Mouse (Mus musculus) brain, embryonic 18.5 days (tissue): ENCODE results near the gene Ms4a5.
"Not testable (repeated sequence)": the region's sequence is repeated elsewhere in the genome, so short reads cannot be mapped to it uniquely, and the experiment has no call there.

Experiments used
- DNase-seq: peaks from one replicate; pipeline ENCODE4 v3.0.0-alpha.2; 2012; ENCODE audit warnings: low read depth, low spot score

The Ms4a5 gene

DNA sequence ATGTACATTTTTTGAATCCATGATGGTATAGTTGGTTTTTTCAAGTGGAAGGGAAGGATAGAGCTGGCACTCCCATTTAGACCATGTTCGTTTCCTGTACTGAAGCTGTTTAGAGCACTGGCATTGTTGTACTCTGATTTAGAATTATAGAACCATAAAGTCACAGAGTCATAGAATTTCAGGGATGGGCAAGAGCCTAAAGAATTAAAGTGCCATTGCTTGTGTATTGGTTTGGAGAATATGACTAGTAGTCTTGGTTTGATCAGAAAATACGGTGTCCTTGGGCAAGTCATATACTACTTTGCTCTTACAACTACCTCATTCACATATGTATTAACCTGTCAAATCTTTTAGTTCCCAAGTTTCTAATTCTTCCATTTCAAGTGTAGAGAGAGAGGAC is at the start of gene Ms4a5:
Ms4a5 (minus strand) TSS at position 101 of the 400 bp plus-strand sequence.
- no peak for DNase-seq

DNA sequence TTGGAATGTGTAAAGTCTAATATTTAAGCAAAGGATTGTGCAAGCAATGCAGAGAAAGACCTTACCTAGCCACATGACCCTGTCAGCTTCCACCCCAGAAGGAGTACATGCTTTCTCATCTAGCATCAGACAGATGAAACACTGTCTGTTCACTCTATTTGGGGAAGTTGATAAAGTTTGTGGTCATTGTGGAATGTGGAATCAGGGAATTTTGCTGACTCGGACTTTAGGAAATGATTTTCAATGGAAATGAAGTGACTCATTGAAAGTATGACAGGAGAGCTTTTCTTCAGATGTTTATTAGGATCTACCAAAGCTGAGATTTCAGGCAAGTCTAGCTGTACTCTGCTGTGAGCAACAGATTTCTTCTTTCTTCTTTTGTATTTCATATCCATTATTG is 37.5 kb upstream of the Ms4a5 start:
- DNase-seq = no peak

DNA sequence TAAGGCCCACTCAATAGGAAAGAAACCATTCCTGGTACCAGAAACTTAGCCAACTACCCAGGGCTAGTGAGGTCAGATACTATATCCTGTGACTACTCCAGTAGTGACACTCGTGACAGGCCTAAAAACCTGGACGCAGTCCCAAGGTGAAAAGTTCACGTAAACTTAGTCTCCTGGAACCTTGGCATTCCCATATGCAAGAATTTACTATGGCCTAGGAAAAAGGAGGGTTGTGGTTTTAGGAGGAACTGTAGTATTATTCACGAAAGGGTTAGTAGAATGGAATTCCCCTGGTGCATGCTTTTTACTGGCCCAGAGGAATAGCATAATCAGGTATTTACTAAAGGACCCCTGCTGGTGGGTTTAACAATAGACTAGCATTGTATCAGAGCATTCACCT is 33.1 kb upstream of the Ms4a5 start:
- no peak for DNase-seq

DNA sequence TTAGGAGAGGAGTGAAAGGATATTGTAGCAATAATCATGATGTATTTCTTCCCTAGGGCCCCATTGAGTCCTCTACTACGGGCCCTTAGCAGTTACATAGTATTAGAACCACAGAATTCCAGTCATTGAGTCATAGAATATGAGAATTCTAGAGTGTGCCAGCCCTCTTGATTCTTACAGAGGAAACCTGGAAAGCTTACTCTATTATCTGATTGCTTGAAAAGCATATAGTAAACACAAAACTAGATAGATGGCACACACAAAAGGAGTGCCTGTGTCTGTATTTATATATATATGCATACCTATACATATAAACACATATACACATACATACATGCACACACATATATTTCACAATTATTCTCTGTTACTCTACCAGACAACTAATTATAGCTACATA is 30.7 kb upstream of the Ms4a5 start, which contains the start of gene Ms4a14:
Ms4a14 (minus strand) TSS at position 101 of the 400 bp plus-strand sequence.
- no peak for DNase-seq

DNA sequence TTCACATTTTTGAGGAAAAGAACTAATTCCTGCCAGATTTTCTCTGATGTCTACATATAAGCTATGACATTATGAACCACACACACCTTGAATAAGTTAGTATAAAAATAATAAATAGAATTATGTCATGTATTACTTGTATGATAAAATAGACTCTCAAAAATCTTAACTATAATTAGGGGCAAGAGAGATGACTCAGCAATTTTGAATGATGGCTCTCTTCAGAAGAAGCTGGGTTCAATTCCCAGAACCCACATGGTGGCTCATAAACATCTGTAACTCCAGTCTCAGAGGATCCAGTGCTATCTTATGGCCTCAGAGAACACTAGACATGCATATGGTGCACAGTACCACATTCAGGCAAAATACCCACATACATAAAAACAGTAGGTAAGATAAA is 25.2 kb upstream of the Ms4a5 start:
- DNase-seq = no peak

DNA sequence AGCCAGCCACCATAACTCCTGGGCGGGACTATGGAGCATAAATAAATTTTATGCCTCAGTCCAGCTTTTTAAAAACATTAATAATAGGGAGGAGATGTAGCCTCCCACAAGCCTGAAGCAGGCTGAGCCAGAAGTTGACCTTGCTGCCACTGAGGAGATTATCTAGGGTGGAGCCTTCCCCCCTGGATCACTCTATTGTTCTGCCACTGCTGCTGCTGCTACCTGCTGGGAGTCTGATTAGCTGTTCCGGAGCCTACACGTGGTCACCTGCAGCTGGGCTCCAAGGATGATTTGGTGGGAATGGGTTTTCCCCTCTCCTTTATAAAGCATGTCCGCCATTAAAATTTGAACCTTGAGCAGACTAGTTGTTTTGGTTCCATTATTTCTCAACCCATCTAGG is 15.9 kb upstream of the Ms4a5 start:
- not testable (repeated sequence) for DNase-seq

DNA sequence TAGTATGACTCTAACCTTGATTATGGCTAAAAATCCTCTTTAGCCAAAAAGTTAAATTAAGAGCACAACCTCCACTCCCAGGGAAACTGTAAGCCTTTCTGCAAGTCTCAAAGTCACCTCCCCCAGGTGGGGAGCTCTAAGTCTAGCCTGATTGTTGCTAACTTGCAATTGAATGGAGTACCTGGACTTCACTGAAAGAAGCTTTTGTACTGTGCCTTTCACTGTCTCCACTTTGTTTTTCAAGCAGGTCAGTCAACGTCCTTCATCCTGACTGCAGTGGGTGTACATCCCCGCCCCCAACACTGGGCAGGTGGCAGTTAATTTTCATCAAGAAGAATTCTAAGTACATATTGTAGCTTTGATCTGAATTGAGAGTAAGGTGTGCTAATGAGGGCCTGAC is 15.3 kb upstream of the Ms4a5 start:
- DNase-seq = no peak

DNA sequence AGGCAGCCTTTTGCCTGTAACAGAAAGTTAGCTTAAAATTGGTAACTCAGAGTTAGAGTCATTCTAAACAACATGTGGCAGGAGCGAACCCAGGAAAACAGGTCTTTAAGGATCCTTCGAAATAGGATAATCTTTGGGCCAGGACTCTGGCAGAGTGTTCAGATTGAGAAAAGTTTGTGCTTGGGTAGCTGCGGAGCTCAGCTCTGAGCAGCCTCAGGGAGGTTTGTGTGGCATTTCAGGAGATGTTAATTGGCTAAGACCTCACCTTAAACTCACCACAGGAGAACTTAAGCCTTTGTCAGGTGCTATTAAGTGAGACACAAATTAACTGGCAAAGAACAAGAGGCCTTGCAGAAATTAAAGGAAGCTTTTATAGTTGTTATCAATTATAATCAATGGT is 9.9 kb upstream of the Ms4a5 start:
- not testable (repeated sequence) for DNase-seq

DNA sequence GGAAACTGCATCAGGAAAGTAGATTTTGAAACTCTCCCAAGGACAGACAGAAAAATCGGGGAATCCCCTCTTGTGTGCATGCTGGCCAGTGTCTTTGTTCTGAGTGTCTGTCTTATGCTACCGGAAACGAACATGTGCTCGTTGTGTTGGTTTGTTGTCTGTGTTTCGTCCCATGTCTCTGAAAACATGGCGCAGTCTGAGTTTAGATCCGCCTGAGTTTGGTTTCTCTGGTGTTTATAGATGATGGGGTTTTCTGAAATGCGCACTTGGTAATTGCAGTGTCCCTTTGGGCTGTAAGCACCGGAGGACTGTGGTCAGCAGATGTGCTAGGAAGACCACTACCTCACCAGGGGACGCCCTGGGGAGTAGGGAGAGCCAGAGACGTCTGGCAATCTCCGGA is 9.3 kb upstream of the Ms4a5 start:
- no peak for DNase-seq

DNA sequence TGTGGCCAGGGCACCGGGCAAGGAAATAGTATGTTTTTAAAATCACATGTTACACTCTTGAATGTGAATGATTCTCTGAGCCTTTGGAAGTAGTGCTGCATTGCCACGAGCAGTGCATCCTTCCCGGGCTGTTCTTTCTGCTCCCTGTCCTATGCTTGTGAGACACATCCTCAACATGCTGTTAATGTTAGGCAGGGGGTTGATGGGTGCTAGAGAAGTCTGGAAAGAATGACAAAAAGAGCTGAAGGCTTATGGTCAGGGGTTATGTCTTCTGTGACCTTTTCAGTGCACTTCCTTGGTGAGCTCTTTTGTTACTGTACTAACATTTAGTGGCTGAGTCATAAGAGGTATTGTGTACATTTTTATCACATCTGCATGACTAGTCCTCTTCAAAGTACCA is 3.5 kb downstream of the Ms4a5 start:
- DNase-seq = no peak

DNA sequence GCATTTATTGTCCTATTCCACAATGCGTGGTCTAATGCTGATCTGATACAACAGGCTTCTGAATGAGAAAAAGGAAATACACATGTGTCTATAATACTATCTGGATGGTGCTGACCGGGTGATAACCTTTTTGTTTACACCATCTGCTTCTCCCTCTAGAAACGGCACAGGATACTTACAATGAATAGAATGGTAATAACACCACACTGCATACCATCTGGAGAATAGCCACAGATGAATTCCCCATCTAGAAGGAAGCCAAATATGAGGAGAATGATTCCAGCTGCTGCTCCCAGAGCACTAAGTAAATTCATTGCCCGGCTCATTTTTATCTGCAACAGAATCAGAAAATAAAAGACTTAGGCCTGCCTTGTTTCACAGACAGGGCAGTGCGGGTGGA is 7.2 kb downstream of the Ms4a5 start:
- no peak for DNase-seq

DNA sequence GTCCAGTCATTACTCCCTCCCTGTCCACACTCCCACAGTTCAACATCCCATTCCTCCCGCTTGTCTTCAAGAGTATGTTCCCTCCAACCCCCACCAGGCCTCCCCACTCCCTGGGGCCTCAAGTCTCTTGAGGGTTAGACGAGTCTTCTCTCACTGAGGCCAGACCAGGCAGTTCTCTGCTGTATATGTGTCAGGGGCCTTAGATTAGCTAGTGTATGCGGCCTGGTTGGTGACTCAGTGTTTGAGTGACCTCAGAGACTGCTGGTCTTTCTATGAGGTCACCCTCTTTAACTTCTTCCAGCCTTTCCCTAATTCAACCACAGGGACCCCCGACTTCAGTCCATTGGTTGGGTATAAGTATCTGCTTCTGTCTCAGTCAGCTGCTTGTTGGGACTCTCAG is 16.7 kb downstream of the Ms4a5 start:
- DNase-seq = no peak

DNA sequence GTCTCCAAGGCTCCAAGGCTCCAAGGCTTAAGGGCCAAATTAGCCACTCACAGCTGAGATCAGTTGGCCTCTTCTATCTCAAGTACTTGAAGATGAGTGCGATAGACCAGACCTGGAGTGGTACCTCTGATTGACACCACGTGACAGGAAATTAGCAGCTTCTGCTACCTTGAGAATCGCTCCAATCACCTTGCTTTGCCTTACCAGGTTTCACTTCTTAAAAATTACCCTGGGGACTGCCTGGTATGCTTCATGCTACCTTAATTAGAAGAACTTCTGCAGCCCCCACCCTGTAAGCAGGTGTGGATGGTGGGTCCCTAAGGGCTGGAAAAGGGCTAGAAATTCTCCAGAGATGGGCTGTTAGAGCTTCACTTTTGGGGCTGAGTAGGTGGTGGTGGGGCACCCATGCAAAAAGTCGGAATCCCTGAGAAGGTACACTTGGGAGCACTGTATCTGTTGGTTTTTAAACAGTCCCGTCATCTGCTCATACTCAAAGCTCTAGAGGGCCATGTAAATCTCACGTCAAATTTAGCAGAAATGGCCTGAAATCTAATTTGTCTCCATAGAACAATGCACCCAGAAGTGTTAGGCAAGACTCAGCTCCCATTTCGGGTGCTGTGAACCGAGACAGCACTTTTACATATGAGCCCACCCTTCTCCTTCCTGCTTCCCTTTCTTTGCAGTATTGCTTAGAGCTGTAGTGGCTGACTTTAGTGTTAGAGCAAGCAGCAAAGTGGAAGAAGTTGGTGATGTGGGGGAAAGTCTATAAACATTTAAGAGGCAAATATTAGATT is 17.4 kb downstream of the Ms4a5 start, which contains the start of gene Ms4a1:
Ms4a1 (minus strand) TSS at position 190 of the 794 bp plus-strand sequence.
- no peak for DNase-seq

DNA sequence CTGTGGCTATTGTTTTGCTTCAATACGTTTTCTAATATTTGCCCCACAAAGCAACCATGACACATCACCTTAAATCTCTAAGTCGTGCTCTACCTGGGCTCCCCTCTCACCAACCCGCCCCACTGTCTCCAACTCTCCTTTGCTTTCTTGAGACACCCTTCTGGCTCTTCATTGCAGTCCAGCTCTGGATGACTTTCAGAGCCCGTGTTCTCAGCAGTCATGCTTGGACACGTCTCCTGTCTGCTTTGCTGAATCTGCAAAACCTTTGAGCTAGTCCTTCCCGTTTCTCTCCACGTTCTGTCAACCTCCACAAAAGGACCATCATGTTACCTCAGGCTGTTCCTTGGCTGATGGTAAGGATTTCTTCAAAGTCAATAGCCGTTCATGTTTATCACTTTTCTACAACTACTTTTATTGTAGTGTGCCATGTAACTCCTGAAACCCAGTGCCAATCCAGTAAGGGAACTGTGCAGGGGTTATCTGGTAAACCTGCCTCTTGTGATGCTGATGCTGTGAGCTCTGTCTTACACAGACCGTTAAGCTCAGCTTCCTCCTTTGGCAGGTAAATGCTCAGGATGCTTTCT is 19.0 kb downstream of the Ms4a5 start:
- no peak for DNase-seq

DNA sequence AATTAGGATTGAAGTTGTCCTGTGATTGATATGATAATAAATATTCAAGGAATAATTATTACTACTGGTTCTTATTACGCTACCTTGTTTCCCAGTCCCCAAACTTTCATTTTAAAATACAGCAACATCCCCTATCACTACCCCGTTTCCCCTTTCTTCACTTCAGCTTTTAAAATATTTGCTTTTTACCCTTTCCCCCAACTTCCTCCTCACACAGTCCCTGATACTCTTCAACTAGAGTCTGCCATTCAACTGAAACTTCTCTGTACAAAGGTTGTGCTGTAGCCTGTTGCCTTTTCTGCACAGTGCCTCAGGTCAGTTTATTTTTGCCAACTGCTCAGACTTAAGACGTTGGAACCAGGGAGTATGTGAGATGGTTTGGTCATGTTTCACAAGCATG is 20.1 kb downstream of the Ms4a5 start:
- DNase-seq = no peak

DNA sequence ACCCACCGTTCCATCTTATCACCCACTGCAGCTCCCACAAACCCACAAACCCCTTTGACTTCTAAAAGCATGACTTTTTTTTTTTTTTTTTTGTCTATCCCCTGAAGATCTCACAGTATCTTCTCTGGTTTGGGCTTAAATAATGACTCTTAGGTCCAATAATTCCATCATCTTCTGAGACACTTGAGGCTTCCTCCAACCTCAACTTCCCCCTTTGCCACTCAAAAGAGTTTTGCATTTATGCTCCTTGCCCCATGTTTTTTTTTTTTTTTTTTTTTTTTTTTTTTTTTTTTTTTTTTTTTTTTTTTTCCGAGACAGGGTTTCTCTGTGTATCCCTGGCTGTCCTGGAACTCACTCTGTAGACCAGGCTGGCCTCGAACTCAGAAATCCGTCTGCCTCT is 20.7 kb downstream of the Ms4a5 start:
- not testable (repeated sequence) for DNase-seq

DNA sequence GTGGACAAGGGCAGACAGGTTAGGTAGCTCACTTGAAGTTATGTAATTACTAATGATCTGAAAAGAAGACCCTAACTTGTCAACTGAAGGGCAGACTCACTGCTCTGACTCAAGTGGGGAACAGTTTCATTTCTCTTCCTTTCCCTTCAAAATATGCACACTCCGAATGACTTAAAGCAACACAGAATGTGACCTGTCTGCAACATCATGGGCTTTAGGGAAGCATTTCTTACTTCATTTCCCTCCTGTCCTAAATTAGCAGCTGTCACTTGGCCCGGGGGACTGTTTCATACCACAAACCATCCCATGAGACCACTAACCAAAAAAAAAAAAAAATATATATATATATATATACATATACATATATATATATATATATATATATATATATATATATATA is 22.2 kb downstream of the Ms4a5 start:
- no peak for DNase-seq

DNA sequence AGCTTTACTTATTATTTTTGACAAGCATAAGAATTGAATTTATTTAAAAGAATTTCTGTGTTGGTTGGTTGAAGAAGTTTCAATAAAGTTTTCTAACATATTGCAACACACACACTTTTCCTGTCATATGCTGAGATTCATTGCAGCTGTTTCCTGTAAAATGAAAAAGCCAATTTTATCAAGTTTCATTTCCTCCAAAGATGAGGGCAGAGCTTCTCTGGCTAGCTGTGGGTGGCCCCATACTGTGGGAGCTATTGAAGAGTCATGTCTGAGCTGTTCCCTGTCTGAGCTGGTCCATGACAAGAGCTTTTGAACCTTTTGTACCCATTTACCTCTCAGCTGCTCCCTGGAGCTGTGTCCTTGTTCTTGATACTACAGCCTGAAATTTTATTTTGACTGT is 39.4 kb downstream of the Ms4a5 start:
- DNase-seq = no peak

DNA sequence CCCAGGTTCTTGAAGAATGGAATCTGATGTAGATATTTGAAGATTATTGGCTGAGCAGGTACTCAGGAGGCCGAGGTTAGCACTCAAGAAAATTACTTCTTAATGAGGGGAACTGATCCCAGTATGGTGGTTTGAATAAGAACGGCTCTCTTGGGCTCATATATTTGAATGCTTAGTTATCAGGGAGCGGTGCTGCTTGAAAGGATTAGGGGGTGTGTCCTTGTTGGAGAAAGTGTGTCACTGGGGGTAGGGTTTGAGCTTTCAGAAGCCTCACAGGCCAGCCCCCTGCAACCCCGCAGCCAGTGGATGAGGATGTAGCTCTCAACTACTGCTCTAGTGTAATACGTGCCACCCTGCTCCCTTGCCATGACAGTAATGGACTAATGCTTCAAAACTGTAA is 41.1 kb downstream of the Ms4a5 start:
- no peak for DNase-seq

DNA sequence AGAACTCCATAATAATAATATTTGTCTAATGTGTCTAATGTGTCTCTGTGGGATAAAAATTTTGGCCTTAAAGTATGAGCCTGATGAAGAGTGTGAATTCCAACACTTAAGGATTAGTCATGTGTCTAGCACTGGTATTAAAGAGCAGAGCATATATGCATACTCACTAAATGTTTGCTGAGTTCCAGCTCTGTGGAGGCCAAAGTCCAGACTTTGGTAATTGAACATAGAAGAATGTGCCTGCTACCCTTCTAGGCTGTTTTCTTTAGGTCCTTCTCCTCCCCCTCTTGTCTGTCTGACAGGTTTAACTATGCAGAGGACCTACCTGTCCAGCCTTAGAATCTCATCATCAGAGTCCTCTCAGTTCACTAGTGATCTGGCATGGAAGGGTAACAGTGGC is 47.9 kb downstream of the Ms4a5 start:
- no peak for DNase-seq

DNA sequence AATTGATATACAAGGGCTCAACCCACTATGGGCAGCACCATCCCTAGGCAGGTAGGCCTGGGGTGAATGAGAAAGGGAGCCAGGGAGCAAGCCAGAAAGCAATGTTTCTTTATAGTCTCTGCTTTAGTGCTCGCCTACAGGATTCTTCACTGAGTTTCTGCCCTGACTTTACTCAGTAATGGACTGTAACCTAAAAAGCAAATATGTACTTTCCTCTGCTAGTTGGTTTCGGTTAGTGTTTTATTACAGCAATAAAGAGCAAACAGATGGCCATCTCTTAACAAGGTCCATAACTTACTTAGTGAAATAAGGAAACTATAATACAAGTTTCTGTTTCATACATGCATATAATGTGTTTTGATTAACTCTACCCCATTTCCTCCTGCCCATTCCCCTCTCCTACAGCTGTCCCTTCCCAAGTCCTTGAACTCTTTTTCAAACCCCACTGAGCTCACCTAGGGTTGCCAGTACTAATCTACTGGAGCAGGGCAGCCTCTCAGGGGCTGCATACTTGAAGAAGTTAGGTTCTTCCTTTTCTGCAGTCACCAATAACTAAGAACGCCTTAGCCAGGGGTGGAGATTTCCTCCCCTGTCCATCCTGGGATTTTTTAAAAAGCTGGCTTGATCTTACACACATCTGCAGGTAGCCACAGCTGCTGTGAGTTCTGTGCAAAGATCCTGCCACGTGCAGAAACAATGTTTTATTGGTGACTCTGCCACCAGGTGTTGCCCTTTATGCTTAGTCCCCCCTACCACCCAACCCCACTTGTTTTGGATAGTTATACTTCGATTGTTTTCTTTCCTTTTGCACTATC is 48.5 kb downstream of the Ms4a5 start:
- no peak for DNase-seq

DNA sequence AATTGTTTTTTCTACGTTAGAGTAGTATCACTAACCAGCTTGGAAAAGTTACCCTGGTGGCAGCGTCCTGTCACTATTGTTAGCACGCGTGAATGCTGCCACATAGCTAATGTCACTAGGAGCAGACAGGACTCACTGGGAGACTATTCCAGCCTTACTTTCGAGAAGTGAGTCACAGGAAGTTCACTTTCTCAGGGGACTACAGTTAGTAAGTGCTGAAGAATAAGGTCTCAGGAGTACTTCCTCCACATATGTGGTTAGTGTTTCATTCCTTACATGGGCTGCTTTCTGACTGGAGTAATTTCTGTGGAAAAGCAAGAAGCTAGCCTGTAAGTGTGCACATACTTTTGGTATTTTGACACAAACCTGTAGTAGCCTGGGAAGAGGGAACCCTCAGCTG is 49.4 kb downstream of the Ms4a5 start:
- no peak for DNase-seq

DNA sequence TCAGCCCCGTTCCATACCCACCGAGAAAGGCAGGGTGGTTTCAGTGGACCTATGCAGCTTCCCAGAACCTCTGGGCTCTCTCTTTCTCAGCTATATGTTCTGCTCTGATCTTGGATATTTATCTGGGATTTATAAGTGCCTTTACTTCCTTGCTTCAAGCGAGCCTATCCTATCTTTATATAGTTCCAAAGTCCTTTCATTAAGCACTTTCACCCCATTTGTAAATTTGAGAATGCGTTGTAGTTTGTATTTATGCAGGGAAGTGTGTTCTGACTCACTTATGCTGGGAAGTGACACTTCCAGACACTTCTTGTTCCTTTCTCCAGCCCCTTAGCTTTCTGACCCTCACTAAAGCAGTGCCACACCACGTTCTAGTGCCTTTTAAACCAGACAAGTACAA is 51.3 kb downstream of the Ms4a5 start, which contains the start of gene Ms4a12:
Ms4a12 (minus strand) TSS at position 101 of the 400 bp plus-strand sequence.
- DNase-seq = no peak
